Mouse (Mus musculus) forebrain, embryonic 11.5 days (tissue): ENCODE results near the gene Bag5. TPM values are rescaled to one million over a fixed set of nuclear protein-coding genes. Genes with fewer than 3 reads are reported as not detected.
"Not testable (repeated sequence)": the region's sequence is repeated elsewhere in the genome, so short reads cannot be mapped to it uniquely, and the experiment has no call there.

Source experiments
- ATAC-seq: fragments of 200-750 bp; cut with Nextera tagmentation; replicated peaks from 2 replicates; pipeline ENCODE4 v1.8.0; 2017; ENCODE audit warnings: moderate TSS enrichment; ENCODE audit not compliant: low FRiP score
- DNase-seq: peaks from one replicate; pipeline ENCODE4 v3.0.0-alpha.2; 2017; ENCODE audit warnings: low spot score
- H3K27ac ChIP-seq: fragments of 300-500 bp; sonication (generic); 2 replicates; pipeline ENCODE4 v1.5.1; 2014; ENCODE audit warnings: low read depth, low read length
- H3K27me3 ChIP-seq: fragments of 300-500 bp; sonication (generic); 2 replicates; pipeline ENCODE4 v1.6.1; 2014; ENCODE audit warnings: mild to moderate bottlenecking, low read length, mixed read lengths; ENCODE audit not compliant: control insufficient read depth, insufficient read depth
- H3K36me3 ChIP-seq: fragments of 300-500 bp; sonication (generic); 2 replicates; pipeline ENCODE4 v1.6.1; 2014; ENCODE audit warnings: mild to moderate bottlenecking, low read length, moderate library complexity, mixed read lengths; ENCODE audit not compliant: control insufficient read depth, insufficient read depth
- H3K4me1 ChIP-seq: fragments of 300-500 bp; sonication (generic); replicated peaks from 2 replicates; pipeline ENCODE4 v1.6.1; 2014; ENCODE audit warnings: low read length, mixed read lengths; ENCODE audit not compliant: control insufficient read depth, insufficient read depth
- H3K4me2 ChIP-seq: fragments of 300-500 bp; sonication (generic); 2 replicates; pipeline ENCODE4 v1.6.1; 2014; ENCODE audit warnings: low read depth, mild to moderate bottlenecking, low read length, moderate library complexity, mixed read lengths; ENCODE audit not compliant: severe bottlenecking
- H3K4me3 ChIP-seq: fragments of 300-500 bp; sonication (generic); 2 replicates; pipeline ENCODE4 v1.5.1; 2014; ENCODE audit warnings: low read depth, low read length
- H3K9ac ChIP-seq: fragments of 300-500 bp; sonication (generic); 2 replicates; pipeline ENCODE4 v1.6.1; 2014; ENCODE audit warnings: low read length
- H3K9me3 ChIP-seq: fragments of 300-500 bp; sonication (generic); 2 replicates; pipeline ENCODE4 v1.6.1; 2016; ENCODE audit warnings: low read length, mixed read lengths; ENCODE audit not compliant: control insufficient read depth
- WGBS: fragments of 180-500 bp; shearing (Covaris S2); extraction: QIAGEN DNeasy Blood & Tissue Kit; methylation state at CpG from one replicate; pipeline ENCODE4 v1.1.7; 2014; 5-methylcytosine and 5-hydroxymethylcytosine counted together
- polyA plus RNA-seq: library from polyadenylated mRNA; unstranded; fragments of >200 nt; fragmentation: Nextera tagmentation; extraction: Ambion mirVana; gene quantifications from 2 replicates; pipeline ENCODE4 v1.2.1, GENCODE M21; 2014

Gene Bag5
- polyA plus RNA-seq, 1 experiment from 2014 or later: 65.2 TPM

DNA sequence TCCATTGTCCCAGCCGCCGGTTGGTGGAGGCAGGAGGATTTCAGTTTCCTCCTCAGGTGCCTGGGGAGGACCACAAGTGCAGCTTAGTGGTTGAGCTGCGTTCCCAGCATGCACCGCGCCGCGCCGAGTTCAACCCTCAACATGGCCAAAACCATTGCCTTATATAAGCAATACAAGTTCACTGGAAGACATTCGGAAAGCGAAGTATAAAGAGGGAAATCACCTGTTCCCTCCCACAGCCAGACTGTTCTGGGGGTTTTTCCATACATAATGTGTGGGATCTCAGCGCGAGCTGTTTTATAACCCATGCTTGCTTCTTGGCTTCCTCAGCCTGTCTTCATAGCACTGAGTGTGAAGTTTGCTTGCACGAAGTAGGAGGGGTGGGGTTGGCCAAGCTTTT lies 46.7 kb downstream of the Bag5 start:
- 77% methylated on average over 13 of the region's 13 CpGs for WGBS

DNA sequence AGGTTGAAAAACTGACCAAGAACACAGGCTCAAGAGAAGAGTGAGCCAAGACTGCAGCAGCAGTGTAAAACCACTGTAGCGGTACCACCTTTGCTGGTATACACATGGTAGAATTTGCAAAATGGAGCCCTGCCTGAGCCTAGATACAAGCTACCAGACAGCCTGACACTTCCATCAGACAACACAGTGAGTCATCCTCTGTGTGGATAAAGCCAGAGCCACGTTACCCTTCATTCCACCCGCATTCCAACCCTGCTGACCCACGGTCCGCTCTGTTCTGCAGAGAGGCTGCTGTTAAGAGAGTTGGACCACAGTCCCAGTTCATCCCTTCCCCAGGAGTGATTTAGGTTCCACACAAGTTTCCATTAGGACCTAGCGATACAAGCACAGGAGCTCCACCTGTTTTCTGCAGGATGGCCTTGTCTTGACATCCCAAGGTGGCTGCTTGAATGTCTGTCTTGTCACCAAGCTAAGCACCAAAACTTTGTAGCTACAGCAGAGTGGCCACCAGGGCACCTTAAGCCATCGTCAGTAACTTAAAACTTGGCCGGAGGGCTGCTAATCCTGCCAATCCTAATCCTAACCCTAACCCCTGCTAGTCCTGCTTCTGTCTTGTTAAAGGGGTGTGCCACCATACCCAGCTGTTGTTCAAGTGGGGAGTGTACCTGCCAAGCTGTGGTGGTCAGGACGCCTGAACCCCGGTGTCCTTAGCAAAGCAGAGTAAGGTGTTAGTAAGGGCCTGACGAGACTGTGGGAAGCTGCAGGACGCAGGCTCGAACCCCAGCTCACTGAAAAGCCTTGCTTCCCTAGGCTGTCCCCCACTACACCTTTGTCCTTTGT lies 47.8 kb downstream of the Bag5 start:
- 82% methylated on average over 13 of the region's 13 CpGs for WGBS
- H3K9ac ChIP-seq: no peak overlapping the region

More for the DNA sequence above, 46.7 kb downstream of the Bag5 start:
- DNase-seq (no peak), ATAC-seq (no peak)
- Histone ChIP-seq H3K4me3 (no peak overlapping the region), H3K36me3 (peaks cover 4% of the 10 kb centered on the region), H3K9ac (no peak overlapping the region), H3K4me1 (peaks cover 15% of the 10 kb centered on the region; the same call in 1 of the 2 replicates), H3K4me2 (no peak overlapping the region), H3K9me3 (no peaks in the 10 kb centered on the region), H3K27ac (no peak overlapping the region), H3K27me3 (no peaks in the 10 kb centered on the region)

DNA sequence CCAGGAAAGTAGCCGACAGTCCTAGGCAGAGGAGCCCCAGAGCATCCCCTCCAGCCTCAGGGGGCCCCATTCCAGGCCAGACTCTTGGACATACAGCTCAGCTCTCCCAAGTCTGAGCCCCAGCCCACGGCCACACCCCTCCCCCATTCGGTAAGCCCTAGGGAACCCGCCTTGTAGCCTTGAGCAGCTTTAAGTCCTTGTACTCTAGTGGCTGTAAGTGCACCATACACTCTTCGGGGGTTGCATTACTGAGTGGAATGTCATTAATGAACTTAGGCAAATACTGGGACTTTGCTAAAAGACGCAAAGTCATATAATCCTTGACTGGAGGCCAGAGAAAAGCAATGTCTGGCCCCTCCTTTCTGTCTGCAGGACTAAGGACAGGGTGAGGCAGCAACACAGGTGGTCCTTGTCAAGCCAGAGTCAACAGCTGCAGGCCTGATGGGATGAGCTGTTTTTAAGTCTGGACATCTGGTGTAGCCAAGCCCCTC lies 48.9 kb downstream of the Bag5 start:
- ATAC-seq (no peak), DNase-seq (no peak)
- no peaks in the 10 kb centered on the region for H3K9me3 ChIP-seq
- no peaks in the 10 kb centered on the region; the same call in 1 of the 2 replicates for H3K36me3 ChIP-seq
- WGBS: 48% methylated on average over 6 of the region's 6 CpGs
- no peak overlapping the region for H3K4me2 ChIP-seq
- H3K4me1 ChIP-seq: peaks cover 11% of the 10 kb centered on the region; the same call in 1 of the 2 replicates
- H3K27ac ChIP-seq: no peak overlapping the region
- no peaks in the 10 kb centered on the region for H3K27me3 ChIP-seq
- H3K4me3 ChIP-seq: no peak overlapping the region
- H3K9ac ChIP-seq: no peak overlapping the region

More for the DNA sequence above, 47.8 kb downstream of the Bag5 start:
- Histone ChIP-seq H3K4me3 (no peak overlapping the region), H3K27me3 (no peaks in the 10 kb centered on the region), H3K27ac (no peak overlapping the region), H3K9me3 (no peaks in the 10 kb centered on the region), H3K4me2 (no peak overlapping the region), H3K36me3 (peaks cover 1% of the 10 kb centered on the region), H3K4me1 (peaks cover 15% of the 10 kb centered on the region; the same call in 1 of the 2 replicates)
- no peak for DNase-seq
- ATAC-seq: no peak

DNA sequence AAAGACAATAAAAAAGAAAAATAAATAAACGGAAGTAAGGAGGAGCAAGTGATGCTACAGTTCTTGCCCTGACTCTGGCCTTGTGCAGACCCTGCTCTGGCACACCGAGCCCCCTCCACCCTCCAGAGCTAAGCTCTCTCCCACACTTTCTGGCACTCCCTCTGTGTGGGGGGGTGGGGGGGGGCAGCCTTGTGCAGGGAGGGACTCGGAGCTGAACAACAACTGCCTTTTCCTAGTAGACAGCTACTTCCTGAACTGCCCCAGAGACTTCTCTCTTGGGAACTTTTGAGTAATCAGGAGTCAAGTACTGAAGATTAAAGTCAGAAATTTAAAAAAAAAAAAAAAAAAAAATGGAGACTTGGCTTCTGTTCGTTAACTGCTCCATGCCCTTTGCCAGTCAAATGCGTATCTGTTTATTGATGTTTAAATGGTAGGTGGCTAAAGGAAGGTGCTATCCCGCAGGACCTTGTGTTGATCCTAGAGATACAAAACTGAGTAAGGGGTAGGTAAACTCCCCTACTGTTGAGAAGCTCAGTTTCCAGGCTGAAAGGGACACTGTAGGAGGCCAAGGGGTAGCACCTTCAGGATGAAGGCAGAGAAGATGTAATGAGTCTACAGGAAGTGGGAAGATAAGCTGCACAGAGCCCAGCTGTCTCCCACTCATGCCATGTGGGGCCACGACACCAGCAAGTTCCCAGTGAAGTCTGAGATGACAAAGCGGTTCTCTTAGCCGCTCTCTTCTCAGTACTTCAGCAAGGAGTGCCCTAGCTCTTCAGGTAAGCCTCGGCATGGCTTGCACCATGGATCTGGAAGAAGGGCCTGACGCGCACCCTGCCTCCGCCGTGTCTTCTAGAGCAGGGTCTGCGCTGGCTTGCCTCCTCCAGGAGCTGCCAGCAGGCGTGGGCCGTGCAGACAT lies 49.6 kb downstream of the Bag5 start:
- Histone ChIP-seq H3K9me3 (no peaks in the 10 kb centered on the region), H3K27ac (no peak overlapping the region), H3K4me1 (peaks cover 4% of the 10 kb centered on the region; the same call in 1 of the 2 replicates), H3K27me3 (no peaks in the 10 kb centered on the region), H3K9ac (no peak overlapping the region), H3K4me3 (no peak overlapping the region), H3K36me3 (no peaks in the 10 kb centered on the region; the same call in 1 of the 2 replicates), H3K4me2 (no peak overlapping the region)
- ATAC-seq: no peak
- no peak for DNase-seq
- WGBS: 77% methylated on average over 17 of the region's 17 CpGs

DNA sequence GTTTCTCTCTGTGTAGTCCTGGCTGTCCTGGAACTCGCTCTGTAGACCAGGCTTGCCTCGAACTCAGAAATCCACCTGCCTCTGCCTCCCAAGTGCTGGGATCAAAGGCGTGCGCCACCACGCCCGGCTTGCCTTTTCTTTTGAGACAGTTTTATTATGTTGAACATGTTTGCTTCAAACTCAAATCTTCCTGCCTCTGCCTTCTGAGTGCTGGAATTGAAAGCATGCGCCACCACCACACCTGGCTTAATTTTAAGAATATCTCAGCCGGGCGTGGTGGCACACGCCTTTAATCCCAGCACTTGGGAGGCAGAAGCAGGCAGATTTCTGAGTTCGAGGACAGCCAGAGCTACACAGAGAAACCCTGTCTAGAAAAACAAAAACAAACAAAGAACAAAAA lies 51.5 kb downstream of the Bag5 start:
- H3K9me3 ChIP-seq, H3K9ac ChIP-seq, H3K27me3 ChIP-seq, ATAC-seq, H3K4me1 ChIP-seq, H3K27ac ChIP-seq, DNase-seq, H3K4me2 ChIP-seq, H3K36me3 ChIP-seq, H3K4me3 ChIP-seq: not testable (repeated sequence)
- 98% methylated on average over 11 of the region's 11 CpGs for WGBS

DNA sequence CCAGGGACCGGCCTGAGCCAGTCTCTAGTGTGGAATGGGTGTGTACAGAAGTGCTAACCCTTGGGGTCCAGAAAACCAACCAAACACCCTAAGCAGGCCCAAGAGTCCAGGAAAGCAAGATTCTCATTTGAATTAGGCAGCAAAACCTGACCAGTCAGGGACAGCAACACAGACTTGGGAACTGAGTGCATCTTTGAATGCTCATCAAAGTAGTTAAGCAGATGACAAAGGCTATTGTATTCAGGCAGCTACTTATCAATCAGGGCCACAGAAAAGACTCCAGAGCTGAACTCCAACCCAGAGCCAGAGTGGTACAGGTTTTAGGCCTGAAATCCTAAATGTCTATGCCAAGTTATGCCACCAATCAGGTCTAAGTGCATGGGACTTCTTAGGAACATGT lies 52.4 kb downstream of the Bag5 start:
- H3K36me3 ChIP-seq: peaks cover 8% of the 10 kb centered on the region; the same call in 1 of the 2 replicates
- DNase-seq (no peak), ATAC-seq (no peak)
- no peak overlapping the region for H3K27ac ChIP-seq
- H3K4me1 ChIP-seq: peaks cover 4% of the 10 kb centered on the region; the same call in 1 of the 2 replicates
- no peaks in the 10 kb centered on the region for H3K27me3 ChIP-seq
- WGBS: 89% methylated on average over 1 of the region's 1 CpGs
- H3K9ac ChIP-seq: no peak overlapping the region
- no peak overlapping the region for H3K4me2 ChIP-seq
- no peaks in the 10 kb centered on the region for H3K9me3 ChIP-seq
- no peak overlapping the region for H3K4me3 ChIP-seq

Other genes starting within 250 kb of the Bag5 start
- gene Gm266, start 227.4 kb downstream of the Bag5 start, polyA plus RNA-seq: 4.7 and 5.0 TPM in 2 replicates
- gene Eif5, start 175.2 kb downstream of the Bag5 start, polyA plus RNA-seq: 673 and 736 TPM in 2 replicates
- 69.1 and 81.1 TPM in 2 replicates for gene Mark3, start 138.7 kb downstream of the Bag5 start, polyA plus RNA-seq
- 2,325 and 2,523 TPM in 2 replicates for gene Ckb, start 40.9 kb downstream of the Bag5 start, polyA plus RNA-seq
- gene Trmt61a, start 35.2 kb downstream of the Bag5 start, polyA plus RNA-seq: 12.9 and 15.6 TPM in 2 replicates
- gene Apopt1, start within 50 bp of the Bag5 start, polyA plus RNA-seq: 55.4 and 55.5 TPM in 2 replicates
- 226 and 247 TPM in 2 replicates for gene Klc1, start 45.6 kb upstream of the Bag5 start, polyA plus RNA-seq
- gene Xrcc3, start 100.6 kb upstream of the Bag5 start, polyA plus RNA-seq: 19.6 and 20.1 TPM in 2 replicates
- 66.5 and 68.4 TPM in 2 replicates for gene Zfyve21, start 100.9 kb upstream of the Bag5 start, polyA plus RNA-seq
- gene Ppp1r13b, start 194.9 kb upstream of the Bag5 start, polyA plus RNA-seq: 6.3 and 7.6 TPM in 2 replicates